Mouse (Mus musculus): Measurements from ENCODE around the gene Pde4b. TPM values are rescaled to one million over a fixed set of nuclear protein-coding genes. Genes with fewer than 3 reads are reported as not detected.

Pde4b gene
- polyA plus RNA-seq, 1 experiment from 2014 or later, result 44.6 TPM

DNA sequence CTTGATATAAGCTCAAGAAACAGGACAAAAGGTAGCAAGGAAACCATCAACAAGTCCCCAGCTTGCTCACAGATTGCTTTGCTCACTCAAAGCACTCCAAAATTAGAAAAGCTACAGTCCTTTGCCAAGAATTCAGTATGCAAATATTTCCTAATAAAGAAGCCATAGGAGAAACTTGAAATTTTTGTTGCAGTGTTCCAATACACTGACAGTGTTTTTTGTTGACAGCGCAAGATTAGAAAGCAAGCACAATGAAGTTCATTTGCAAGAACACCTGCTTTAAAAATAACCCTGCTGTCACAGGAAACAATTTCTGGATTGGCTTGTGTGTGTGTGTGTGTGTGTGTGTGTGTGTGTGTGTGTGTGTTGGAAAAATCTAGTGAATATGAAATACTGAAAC, 311.2 kb downstream of the Pde4b start:
- Histone ChIP-seq H3K27me3 (ENCODE audit: control insufficient read depth, insufficient read depth, low read length) (no peaks in the 10 kb centered on the region), H3K36me3 (replicated peaks; ENCODE audit: control insufficient read depth, insufficient read depth) (no peaks in the 10 kb centered on the region), H3K9ac (no peak overlapping the region), H3K4me1 (replicated peaks; ENCODE audit: control insufficient read depth, insufficient read depth, low read length) (no peaks in the 10 kb centered on the region), H3K4me3 (replicated peaks; ENCODE audit: low read length) (no peak overlapping the region), H3K27ac (no peak overlapping the region), H3K9me3 (ENCODE audit: control insufficient read depth, low read length) (0 out of 2 replicates have a peak, but pooled peaks cover 3% of the 10 kb centered on the region), H3K4me2 (replicated peaks) (no peak overlapping the region)
- DNase-seq (ENCODE audit: low spot score), result no peak
- ATAC-seq (ENCODE audit: low FRiP score), result no peak
- 89% methylated on average over 1 of the region's 1 CpGs for WGBS

DNA sequence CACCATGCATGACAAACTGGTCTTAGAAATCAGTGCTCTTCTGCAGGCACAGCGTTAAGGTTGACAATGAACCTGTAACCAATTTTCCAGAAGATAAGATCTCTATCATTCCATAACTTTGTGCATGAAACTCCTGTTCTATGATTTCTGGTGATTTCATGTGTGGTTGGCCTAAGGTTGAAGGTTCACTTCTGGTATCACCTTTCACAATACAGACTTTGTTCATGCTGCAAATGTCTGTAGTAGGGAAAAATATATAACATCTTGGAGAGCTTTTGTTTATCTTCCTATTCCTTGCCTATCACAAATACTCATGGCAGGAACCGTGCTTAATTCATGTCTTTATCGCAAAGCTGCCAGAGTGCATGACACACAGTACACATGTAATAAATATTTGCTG, 319.5 kb downstream of the Pde4b start:
- ATAC-seq (ENCODE audit: low FRiP score) (no peak), DNase-seq (ENCODE audit: low spot score) (no peak)
- Histone ChIP-seq H3K4me1 (replicated peaks; ENCODE audit: control insufficient read depth, insufficient read depth, low read length) (no peaks in the 10 kb centered on the region), H3K4me3 (replicated peaks; ENCODE audit: low read length) (no peak overlapping the region), H3K9me3 (ENCODE audit: control insufficient read depth, low read length) (no peaks in the 10 kb centered on the region), H3K9ac (no peak overlapping the region), H3K36me3 (replicated peaks; ENCODE audit: control insufficient read depth, insufficient read depth) (no peaks in the 10 kb centered on the region), H3K27me3 (ENCODE audit: control insufficient read depth, insufficient read depth, low read length) (no peaks in the 10 kb centered on the region), H3K27ac (no peak overlapping the region), H3K4me2 (replicated peaks) (no peak overlapping the region)
- WGBS, result 72% methylated on average over 3 of the region's 3 CpGs

- no peak overlapping the region for H3K4me2 ChIP-seq (replicated peaks)
- no peaks in the 10 kb centered on the region for H3K27me3 ChIP-seq (ENCODE audit: control insufficient read depth, insufficient read depth, low read length)
- no peak for ATAC-seq (ENCODE audit: low FRiP score)
Measured at GRCm38 (mm10) chr4:102408132-102408531, 320.8 kb downstream of the Pde4b start.

GRCm38 (mm10) chr4:102408938-102409337, 321.6 kb downstream of the Pde4b start:
- H3K9me3 ChIP-seq (ENCODE audit: control insufficient read depth, low read length), result no peaks in the 10 kb centered on the region
- no peak overlapping the region for H3K9ac ChIP-seq
- H3K4me3 ChIP-seq (replicated peaks; ENCODE audit: low read length), result no peak overlapping the region
- WGBS, result 45% methylated on average over 4 of the region's 4 CpGs
- DNase-seq (ENCODE audit: low spot score) (no peak), ATAC-seq (ENCODE audit: low FRiP score) (no peak)
- no peak overlapping the region for H3K4me2 ChIP-seq (replicated peaks)
- no peaks in the 10 kb centered on the region for H3K4me1 ChIP-seq (replicated peaks; ENCODE audit: control insufficient read depth, insufficient read depth, low read length)
- no peak overlapping the region for H3K27ac ChIP-seq
- H3K27me3 ChIP-seq (ENCODE audit: control insufficient read depth, insufficient read depth, low read length), result no peaks in the 10 kb centered on the region
- no peaks in the 10 kb centered on the region for H3K36me3 ChIP-seq (replicated peaks; ENCODE audit: control insufficient read depth, insufficient read depth)

More at GRCm38 (mm10) chr4:102408132-102408531, 320.8 kb downstream of the Pde4b start:
- Histone ChIP-seq H3K4me3 (replicated peaks; ENCODE audit: low read length) (no peak overlapping the region), H3K9me3 (ENCODE audit: control insufficient read depth, low read length) (no peaks in the 10 kb centered on the region), H3K4me1 (replicated peaks; ENCODE audit: control insufficient read depth, insufficient read depth, low read length) (no peaks in the 10 kb centered on the region), H3K36me3 (replicated peaks; ENCODE audit: control insufficient read depth, insufficient read depth) (no peaks in the 10 kb centered on the region), H3K9ac (no peak overlapping the region), H3K27ac (no peak overlapping the region)
- no peak for DNase-seq (ENCODE audit: low spot score)
- WGBS, result 84% methylated on average over 2 of the region's 2 CpGs

GRCm38 (mm10) chr4:102413101-102413500, 325.8 kb downstream of the Pde4b start:
- DNase-seq (ENCODE audit: low spot score) (no peak), ATAC-seq (ENCODE audit: low FRiP score) (peak; percentile 48; the same call in 1 of the 2 replicates)
- H3K4me3 ChIP-seq (replicated peaks; ENCODE audit: low read length), result no peak overlapping the region
- 54% methylated on average over 2 of the region's 2 CpGs for WGBS
- H3K9me3 ChIP-seq (ENCODE audit: control insufficient read depth, low read length), result no peaks in the 10 kb centered on the region
- H3K4me2 ChIP-seq (replicated peaks), result no peak overlapping the region
- H3K9ac ChIP-seq, result no peak overlapping the region
- H3K36me3 ChIP-seq (replicated peaks; ENCODE audit: control insufficient read depth, insufficient read depth), result no peaks in the 10 kb centered on the region
- H3K4me1 ChIP-seq (replicated peaks; ENCODE audit: control insufficient read depth, insufficient read depth, low read length), result no peaks in the 10 kb centered on the region
- H3K27ac ChIP-seq, result no peak overlapping the region
- no peaks in the 10 kb centered on the region for H3K27me3 ChIP-seq (ENCODE audit: control insufficient read depth, insufficient read depth, low read length)

- H3K4me3 ChIP-seq (replicated peaks; ENCODE audit: low read length), result no peak overlapping the region
- DNase-seq (ENCODE audit: low spot score), result peak; percentile 66
- no peaks in the 10 kb centered on the region for H3K27me3 ChIP-seq (ENCODE audit: control insufficient read depth, insufficient read depth, low read length)
- 0 out of 2 replicates have a peak, but pooled peaks have one; percentile 46 for ATAC-seq (ENCODE audit: low FRiP score)
- no peaks in the 10 kb centered on the region for H3K36me3 ChIP-seq (replicated peaks; ENCODE audit: control insufficient read depth, insufficient read depth)
- no peak overlapping the region for H3K27ac ChIP-seq
- no peak overlapping the region for H3K9ac ChIP-seq
- H3K9me3 ChIP-seq (ENCODE audit: control insufficient read depth, low read length), result no peaks in the 10 kb centered on the region
- no peak overlapping the region for H3K4me2 ChIP-seq (replicated peaks)
- 23% methylated on average over 4 of the region's 4 CpGs for WGBS
- H3K4me1 ChIP-seq (replicated peaks; ENCODE audit: control insufficient read depth, insufficient read depth, low read length), result no peaks in the 10 kb centered on the region
Measured at GRCm38 (mm10) chr4:102413794-102414193, 326.5 kb downstream of the Pde4b start.

DNA sequence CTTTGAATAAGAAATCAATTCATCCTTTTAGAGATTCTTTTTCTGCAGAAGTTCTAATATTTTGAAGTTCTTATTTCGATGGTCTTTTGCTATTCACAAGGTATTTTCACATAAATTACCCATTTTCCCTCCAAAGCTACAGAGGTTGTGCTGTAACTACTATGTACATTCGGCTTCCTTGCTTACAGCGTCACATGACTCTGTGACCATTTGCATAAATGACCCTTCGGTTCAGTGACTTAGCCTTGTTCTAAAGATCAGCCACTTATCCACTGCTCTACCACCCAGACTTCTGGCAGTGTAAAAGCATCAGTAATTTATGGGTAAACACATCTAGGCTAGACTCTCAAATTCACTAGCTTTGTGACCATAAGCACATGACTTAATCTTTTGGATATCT, 327.3 kb downstream of the Pde4b start:
- ATAC-seq (ENCODE audit: low FRiP score) (no peak), DNase-seq (ENCODE audit: low spot score) (no peak)
- H3K4me3 ChIP-seq (replicated peaks; ENCODE audit: low read length), result no peak overlapping the region
- WGBS, result 77% methylated on average over 4 of the region's 4 CpGs
- no peaks in the 10 kb centered on the region for H3K4me1 ChIP-seq (replicated peaks; ENCODE audit: control insufficient read depth, insufficient read depth, low read length)
- H3K9me3 ChIP-seq (ENCODE audit: control insufficient read depth, low read length), result no peaks in the 10 kb centered on the region
- H3K27me3 ChIP-seq (ENCODE audit: control insufficient read depth, insufficient read depth, low read length), result no peaks in the 10 kb centered on the region
- H3K4me2 ChIP-seq (replicated peaks), result no peak overlapping the region
- no peak overlapping the region for H3K27ac ChIP-seq
- no peak overlapping the region for H3K9ac ChIP-seq
- H3K36me3 ChIP-seq (replicated peaks; ENCODE audit: control insufficient read depth, insufficient read depth), result no peaks in the 10 kb centered on the region

- no peaks in the 10 kb centered on the region for H3K36me3 ChIP-seq (replicated peaks; ENCODE audit: control insufficient read depth, insufficient read depth)
- peak overlapping the region; percentile 52 for H3K27ac ChIP-seq
- peak overlapping the region; percentile 58 for H3K9ac ChIP-seq
- H3K4me2 ChIP-seq (replicated peaks), result peak overlapping the region; percentile 54
- no peaks in the 10 kb centered on the region for H3K9me3 ChIP-seq (ENCODE audit: control insufficient read depth, low read length)
- 11% methylated on average over 11 of the region's 11 CpGs for WGBS
- ATAC-seq (ENCODE audit: low FRiP score), result peak; percentile 43; the same call in 1 of the 2 replicates
- peak overlapping the region; percentile 27 for H3K4me3 ChIP-seq (replicated peaks; ENCODE audit: low read length)
- no peaks in the 10 kb centered on the region for H3K27me3 ChIP-seq (ENCODE audit: control insufficient read depth, insufficient read depth, low read length)
- H3K4me1 ChIP-seq (replicated peaks; ENCODE audit: control insufficient read depth, insufficient read depth, low read length), result peaks cover 8% of the 10 kb centered on the region
- DNase-seq (ENCODE audit: low spot score), result no peak
Measured at GRCm38 (mm10) chr4:102420794-102421397, 333.6 kb downstream of the Pde4b start.

DNA sequence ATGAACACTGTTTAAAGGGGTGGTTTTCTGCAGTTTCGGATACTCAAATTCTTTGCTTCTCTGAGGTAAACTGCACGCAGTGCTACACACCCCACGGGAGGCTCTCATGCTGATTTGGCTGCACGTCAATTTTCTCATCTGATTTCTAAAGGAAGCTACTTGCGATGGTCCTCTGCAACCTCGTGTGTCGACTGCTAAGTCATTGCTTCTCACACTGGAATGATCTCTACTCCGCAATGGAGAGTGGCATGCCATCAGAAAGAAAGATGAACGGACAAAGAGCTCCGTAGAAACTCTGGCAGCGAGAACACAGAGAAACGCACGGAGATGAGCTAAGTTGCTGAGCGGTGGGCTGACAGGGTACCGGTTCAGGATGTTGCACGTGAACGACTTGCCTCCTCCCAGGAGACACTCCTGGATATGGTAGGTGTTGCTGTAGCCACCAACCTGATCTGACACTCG, 334.1 kb downstream of the Pde4b start:
- Histone ChIP-seq H3K4me3 (replicated peaks; ENCODE audit: low read length) (peak overlapping the region; percentile 27), H3K27me3 (ENCODE audit: control insufficient read depth, insufficient read depth, low read length) (no peaks in the 10 kb centered on the region), H3K4me2 (replicated peaks) (peak overlapping the region; percentile 54), H3K4me1 (replicated peaks; ENCODE audit: control insufficient read depth, insufficient read depth, low read length) (peaks cover 8% of the 10 kb centered on the region), H3K27ac (peak overlapping the region; percentile 52), H3K9me3 (ENCODE audit: control insufficient read depth, low read length) (no peaks in the 10 kb centered on the region), H3K9ac (peak overlapping the region; percentile 58), H3K36me3 (replicated peaks; ENCODE audit: control insufficient read depth, insufficient read depth) (no peaks in the 10 kb centered on the region)
- 24% methylated on average over 18 of the region's 18 CpGs for WGBS
- ATAC-seq (ENCODE audit: low FRiP score), result peak; percentile 40; the same call in 1 of the 2 replicates
- peak; percentile 60 for DNase-seq (ENCODE audit: low spot score)
